Mouse (Mus musculus): ENCODE results near the gene Crb2.
A peak's percentile ranks its signal among the peaks of the same experiment; 100 is the strongest.

The Crb2 gene

DNA sequence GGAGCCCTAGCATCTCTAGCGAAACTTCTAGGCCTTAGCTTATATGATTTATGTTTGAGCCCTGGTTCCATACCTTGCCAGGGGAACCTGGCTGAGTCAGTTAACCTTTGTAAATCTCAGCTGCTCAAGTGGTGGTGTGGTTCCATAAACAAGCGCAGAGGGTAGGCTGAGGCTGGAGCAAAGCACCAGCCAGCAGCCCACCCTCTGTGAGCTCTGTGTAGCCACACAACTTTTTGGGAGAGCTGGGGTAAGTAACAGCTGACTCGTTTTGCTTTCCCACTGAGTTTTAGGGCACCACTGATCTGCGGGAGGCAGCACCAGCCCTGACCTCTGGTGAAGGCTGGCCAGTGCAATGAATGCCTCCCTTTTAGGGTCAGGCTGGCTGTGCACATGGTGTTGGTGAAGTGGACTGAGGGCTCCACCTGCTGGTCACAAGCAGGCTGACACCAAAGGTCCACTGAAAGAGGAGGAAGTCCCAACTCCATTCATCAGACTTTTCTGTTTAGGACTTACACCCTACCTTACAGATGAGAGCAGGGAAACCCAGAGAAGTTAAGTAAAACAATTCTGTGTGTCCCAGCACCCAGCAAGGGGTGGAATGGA is 26.7 kb downstream of the Crb2 start:
- DNase-seq = peak; percentile 85

DNA sequence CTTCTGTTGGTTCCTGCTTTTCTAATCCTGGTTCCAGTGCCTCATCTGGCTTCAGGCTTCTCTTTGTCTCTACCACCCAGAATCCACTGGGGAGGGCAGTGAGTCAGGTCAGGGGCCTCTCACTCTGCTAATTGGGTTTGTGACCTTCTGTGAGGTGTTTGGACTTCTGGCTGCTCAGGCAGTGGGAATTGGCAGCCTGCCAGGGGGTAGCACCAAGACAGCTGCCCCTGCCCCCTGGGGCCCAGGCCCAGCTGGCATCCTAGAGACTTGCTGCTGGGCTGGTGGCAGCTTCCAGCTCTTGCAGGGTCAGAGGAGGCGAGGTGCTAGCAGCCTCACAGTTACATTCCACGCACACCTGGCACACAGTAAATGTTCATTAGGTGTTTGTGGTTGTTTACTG is 35.6 kb downstream of the Crb2 start:
- peak; percentile 80 to 87 for DNase-seq

DNA sequence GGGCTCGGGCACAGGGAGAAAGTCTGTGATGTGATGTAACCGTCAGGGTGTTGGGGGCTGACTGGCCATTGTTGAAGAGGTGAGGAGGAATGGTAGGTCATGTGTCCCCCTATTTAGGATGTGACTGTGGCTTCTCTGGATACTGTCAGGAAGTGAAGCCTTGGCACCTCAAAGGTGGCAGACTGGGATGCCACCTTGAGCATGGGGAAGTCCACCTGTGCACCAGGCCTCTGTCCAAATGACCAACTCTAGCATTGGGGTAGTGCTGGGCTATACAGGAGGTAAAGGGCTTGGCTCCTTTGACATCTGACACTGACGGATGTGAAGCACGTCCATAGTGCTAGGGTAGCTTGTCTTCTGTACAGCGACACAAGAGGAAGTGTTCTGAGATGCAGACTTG is 36.4 kb downstream of the Crb2 start:
- DNase-seq = peak in 1 of 2 experiments; percentile 48

DNA sequence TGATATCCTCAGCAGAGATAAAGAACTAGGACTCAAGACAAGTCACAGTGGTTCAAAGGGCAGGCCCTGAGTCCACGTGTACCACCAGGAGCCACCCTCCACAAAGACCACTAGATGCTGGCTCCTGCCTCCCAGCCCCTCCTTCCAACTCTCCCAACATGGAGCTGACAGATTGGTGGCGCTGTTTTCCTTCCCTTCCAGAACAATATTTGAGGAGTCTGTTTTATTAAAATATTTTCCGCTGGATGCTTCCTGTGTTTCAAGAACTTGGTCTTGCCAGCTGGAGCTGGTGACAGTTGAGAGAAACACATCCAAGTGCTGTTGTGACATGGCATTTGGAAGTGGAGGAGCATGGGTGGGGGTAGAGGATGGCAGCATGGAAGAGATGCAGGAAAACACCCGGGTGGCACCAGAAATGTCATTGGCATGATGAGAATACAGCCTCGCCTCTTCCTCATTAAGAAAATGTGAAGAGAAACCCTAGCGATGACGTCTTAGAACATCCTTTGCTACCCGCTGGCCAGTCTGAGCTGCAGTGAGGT is 38.8 kb downstream of the Crb2 start:
- DNase-seq = no peak

DNA sequence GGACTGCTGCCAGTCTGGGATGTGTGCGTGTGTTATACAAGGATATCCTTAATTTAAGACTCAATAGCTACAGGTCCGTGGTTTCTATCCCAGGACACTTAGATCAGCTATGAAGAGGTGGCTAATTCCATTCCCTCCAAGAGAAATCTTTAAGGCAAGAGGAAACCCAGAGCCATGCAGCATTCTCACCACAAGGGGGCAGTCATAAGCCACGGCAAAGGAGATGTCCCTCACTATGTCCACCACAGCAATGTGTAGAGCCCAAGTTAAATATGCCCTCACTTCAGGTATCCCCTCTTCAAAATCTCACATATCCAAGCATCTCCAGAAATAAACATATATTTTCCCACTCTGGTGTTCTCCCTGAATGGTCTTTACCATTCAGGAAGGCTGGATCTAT is 39.6 kb downstream of the Crb2 start:
- DNase-seq = peak; percentile 91 to 94

DNA sequence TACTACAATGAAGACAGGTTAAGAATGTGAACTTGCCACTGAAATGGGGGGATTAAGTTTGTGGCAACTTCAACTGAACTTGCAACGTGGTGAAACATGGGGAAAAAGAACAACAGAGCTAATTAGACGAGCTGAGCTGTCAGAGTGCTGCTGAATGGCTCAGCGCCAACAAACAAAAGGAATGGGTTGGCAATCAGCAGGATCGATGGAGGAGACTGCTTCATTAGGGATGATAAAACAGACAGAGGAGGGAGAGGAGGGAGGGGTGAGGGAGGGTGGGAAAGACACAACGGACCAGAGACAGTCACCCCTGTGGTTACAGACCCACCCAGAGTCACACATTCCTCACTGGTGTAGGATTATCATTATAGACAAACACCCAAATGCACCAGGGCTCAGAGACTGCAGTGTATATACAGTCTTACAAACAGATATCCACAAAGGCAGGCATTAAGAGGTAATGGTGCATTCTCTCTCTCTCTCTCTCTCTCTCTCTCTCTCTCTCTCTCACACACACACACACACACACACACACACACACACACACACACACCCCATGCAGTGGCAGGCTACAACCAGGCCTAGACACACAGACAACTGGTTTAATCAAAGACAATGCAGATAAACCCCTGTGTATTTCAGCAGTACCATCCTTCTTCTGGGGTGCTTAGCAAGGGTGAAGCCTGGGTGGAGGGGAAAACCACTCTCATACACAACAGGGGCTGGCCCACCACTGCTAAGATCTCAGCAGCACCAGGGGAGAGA is 42.9 kb downstream of the Crb2 start:
- peak; percentile 54 to 55 for DNase-seq

DNA sequence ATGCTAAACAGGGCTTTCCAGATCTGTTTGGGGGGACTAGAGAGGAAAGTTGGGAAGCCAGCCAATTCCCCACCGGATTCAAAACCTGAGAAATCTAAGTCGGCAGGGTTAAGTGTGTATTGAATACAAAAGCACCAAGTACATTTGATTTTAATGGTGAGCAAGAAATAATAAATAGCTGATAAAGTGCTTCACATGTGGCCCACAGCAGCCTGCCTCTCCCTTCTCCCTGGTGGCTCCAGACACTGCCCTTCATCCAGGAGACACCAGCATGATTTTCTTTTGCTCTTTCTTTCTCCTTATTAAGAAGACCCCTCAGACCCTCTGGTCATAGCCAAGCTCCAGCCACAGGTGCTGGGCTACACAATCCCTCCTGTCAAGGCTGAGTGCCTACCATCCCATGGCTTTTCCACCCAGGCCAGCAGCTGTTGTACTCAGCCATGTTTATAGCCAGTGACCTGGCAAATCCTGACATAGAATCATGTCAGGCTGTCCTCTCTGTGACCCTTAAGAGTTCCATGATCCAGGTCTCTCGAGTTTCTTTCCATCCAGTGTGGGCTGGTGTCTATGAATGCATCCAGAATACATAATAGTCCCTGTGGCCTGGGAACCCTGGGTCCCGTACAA is 43.6 kb downstream of the Crb2 start:
- DNase-seq = no peak

DNA sequence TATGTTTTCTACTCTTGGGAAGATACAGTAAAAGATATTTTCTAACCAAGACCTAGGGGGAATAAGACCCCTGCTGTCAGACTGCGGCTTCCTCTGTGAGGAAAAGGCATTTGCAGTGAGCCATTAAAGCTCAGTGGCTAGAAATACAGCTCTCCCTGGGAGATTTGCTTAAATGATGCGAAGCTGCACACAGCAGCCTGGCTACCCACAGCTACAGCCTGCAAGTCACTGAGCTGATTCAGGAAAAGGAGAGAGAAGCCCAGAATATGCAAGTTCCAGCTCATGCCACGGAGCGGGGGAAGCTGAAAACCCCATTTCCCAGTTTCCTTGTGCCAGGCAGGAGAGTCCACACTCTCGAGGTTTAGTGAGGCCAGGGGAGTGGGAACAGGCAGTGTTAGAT is 46.1 kb downstream of the Crb2 start:
- DNase-seq = no peak

DNA sequence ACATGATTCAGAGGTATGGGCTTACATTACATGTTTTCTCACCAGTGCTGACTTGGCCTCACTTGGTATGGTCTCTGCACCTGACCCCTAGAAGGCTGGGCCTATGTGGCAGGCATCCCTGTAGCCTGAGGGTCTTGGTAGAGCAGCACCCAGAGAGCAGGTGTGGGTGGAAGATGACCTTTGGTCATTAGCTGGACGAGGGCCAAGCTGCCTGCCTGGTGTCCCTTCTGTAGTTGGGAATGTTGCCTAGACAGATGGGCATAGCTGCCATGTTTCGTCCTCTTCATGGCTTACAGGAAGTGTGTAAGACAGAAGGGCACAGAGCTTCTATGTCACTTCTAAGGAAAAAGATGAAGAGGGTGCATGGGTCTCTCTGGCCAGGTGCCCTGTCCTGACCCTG is 47.8 kb downstream of the Crb2 start:
- peak; percentile 70 to 76 for DNase-seq

DNA sequence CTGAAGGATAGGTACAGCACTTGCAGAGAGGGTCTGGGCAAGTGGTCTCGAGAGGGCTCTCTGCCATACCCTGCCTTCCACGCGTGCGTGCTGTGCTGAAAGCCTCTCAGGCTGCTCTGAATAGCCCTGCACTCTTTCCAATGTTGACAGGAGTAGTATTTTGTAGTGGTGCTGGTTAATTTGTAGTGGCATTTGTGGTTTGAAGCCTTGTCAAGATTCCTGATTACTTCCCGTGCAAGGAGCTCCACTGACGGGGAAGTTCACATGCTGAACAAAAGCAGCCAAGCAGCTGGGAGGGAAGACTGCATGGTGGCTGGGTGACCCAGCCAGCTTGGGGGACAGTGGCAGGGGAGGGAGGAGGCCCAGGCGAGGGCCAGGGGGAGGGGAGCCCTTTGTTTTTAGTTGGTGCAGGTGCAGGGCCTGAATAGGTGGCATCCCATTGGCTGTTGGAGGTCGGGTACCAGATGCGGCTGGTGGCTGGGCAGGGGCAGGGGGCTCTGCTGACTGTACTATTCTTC is 53.8 kb downstream of the Crb2 start:
- DNase-seq = no peak

DNA sequence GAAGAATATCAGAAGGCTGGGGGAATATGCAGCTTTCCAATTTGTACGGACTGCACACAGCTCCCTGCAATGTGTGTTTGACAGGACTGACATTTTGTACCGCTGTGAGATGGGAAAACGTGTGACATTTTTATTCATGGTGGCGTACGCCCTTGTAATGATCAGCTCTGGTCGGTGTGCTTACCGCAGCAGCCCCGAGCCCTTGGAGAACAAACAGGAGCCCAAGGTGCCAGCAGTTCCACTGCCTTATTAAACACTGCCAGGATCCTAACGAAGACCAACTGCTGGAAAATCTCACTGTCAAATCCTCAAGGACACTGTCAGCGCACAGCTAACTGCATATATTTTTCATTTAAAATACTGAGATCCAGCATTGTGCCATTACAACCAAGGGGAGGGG is 56.2 kb downstream of the Crb2 start:
- DNase-seq = no peak

DNA sequence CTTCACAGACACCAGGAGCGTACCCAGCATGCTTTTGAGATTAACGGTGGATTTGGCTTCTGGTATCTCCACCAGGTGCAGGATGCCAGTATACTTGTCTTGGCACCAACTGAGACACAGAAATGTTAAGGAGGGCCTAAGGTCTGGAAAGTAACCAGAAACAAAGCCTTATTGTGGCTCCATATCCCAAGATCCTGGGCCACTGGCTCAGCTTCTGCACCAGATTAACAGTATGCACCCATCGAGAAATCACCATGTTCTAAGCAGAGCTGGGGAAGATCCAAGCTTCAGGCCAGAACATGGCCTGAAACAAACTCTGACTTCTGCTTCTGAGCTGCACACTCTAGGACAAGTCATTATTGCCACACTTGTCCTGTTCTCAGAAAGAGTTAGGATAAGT is 60.9 kb downstream of the Crb2 start:
- no peak for DNase-seq

DNA sequence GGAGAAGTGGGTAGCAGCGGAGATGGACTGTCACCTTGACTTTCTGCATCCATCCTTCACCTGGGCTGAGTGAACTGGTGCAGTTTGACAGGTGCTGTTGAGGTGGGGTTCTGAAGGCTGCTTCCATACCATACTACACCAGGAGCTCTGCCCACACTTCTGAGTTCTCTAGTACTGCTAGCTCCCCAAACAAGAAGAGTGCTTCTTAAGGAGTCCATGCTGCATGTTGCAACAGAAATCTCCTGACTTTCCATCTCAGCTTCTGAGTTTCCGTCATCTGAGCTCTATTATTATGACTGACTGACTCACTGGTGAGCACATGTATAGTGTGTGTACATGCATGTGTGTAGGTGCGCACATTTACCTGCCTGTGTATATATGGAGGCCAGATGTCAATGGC is 61.5 kb downstream of the Crb2 start:
- no peak for DNase-seq

DNA sequence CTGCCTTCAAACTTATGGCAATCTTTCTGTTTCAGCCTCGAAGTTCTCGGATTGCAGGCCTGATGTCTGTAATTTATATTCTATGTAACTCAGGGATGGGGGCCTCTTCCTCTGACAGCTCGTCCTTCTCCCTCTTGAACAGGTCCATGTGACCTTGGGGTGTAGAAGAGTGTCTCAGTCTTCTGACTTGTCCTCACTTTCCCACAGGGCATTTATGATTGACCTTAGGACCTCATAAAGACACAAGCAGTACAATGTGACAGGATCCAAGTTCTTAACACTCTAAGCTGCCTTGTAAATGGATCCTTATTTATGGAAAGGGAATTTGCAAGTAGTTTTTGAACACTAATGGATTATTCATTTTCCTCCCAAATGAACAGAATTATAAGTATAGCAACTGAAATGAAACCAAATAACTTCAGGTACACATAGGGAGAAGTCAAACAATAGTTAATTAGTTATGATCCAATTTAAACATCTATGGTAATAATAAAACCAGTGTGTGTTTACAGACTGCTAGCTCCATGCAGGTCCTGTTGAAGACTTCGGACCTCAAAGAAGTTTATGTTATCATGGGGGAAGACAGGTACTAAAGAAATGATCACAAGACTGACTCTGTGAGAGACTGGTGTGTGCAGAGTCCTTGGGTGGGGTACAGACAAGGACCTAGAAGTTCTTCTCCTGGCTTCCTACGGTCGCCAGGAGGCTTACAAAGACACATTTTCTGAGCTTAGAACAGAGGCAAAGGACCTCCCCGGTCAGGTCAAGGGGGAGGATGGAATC is 62.3 kb downstream of the Crb2 start:
- no peak for DNase-seq

DNA sequence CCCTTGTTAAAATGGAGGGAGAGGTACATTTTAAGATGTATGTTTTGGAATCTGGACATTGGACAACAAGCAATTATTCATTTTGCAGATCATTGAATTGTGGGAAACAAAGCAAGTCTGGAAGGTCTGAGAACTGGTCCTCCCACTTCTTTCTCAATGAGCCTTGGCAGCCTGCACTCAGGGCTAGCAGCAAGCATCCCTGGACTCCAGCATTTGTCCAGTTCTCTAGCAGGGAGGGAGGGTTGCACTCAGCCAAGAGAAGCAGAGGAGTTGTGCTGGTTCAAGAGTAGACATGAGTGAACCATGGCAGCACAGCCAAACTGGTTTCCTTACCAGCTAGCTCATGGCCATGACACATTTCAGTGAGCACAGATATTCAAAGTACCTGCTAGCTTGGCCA is 63.9 kb downstream of the Crb2 start:
- DNase-seq = no peak

DNA sequence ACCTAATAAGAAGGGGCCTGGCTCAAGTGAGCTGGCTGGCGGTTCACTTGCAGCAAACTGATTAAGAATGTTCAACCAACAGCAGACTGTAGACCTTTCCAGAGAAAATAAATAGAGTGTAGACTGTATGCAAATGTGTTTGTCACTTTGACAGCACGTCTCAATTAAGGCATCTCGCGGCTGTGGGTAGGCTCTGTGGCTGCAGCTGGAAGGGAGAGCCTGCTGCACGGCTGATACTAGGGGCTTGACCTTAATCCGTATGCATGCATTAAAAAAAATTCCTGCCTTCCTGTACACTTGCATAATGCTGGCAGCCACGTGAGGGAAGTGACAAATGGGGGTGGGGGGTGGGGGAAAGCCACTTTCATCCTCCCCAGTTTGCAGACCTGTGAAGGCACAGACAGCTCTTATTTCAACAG is 66.1 kb downstream of the Crb2 start:
- no peak for DNase-seq

DNA sequence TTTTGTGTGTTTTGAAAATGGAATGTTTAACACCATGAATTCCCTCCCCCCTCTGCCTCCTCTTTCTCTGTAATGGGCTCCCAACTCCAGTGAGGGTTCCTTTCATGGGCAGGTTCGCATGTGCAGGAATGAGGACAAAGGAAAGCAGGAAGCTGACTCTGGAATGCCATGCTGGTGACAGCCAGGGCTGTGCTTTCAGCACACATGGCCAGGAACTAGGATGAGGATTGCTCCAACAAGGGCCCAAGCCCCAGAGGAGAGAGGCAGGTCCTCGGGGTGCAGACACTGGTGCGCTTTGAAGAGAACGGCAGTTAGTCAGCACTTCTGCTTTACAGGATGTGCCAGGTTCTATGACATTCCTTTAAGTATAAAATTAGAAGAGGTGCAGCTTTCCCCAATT is 66.7 kb downstream of the Crb2 start:
- DNase-seq = no peak

Data from cerebellum, postnatal 10 days (tissue).